Mouse (Mus musculus) lung, postnatal 10 days (tissue): ENCODE measurements around the gene Mmachc.
"Not testable (repeated sequence)": the region's sequence is repeated elsewhere in the genome, so short reads cannot be mapped to it uniquely, and the experiment has no call there.

Experiments
- DNase-seq: peaks from one replicate; pipeline ENCODE4 v3.0.0; 2021

The Mmachc gene

DNA sequence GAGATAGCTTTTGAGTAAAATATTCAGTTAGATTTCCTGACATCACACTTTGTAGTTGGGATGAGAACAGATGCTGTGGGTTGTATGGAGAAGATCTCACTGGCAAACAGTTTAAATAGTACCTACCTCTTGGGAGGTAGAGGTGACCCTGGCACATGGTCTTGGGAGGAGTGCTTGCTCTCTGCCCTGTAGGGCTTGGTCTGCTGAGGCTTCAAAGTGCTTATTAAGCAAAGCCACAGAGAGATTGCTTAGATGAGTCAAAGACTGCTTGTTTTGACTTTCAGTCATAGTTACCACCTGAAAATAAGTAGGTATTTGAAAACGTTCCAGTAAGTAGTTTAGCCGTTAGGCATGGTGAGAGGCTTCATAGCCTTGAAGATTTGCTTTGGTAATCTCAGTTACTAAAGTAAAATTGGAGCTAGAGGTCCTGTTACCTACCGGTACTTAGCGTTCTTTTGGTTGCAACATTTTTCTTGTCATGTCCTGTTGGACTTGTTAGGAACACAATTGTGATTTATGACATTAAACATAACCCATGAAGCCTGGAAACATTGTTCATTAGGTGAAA lies 18.8 kb downstream of the Mmachc start:
- no peak for DNase-seq

DNA sequence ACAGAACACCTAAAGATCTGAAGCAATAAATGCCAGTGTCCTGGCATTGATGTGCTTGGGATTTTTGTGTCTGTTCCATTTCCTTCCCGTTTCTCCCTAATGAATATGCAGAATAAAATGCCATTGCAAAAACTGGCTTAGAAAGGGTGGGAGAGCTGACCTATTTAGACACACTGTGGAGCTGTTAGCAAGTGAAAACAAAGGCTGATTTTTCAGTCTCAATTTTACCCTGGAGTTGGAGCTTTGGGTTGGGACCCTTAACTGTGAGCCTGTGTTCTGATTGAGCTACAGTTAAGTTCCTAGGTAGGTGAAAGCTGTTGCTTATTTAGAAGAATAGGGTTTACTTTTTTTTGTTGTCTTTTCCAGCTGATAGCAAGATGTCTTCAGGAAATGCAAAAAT lies 21.2 kb downstream of the Mmachc start:
- no peak for DNase-seq

DNA sequence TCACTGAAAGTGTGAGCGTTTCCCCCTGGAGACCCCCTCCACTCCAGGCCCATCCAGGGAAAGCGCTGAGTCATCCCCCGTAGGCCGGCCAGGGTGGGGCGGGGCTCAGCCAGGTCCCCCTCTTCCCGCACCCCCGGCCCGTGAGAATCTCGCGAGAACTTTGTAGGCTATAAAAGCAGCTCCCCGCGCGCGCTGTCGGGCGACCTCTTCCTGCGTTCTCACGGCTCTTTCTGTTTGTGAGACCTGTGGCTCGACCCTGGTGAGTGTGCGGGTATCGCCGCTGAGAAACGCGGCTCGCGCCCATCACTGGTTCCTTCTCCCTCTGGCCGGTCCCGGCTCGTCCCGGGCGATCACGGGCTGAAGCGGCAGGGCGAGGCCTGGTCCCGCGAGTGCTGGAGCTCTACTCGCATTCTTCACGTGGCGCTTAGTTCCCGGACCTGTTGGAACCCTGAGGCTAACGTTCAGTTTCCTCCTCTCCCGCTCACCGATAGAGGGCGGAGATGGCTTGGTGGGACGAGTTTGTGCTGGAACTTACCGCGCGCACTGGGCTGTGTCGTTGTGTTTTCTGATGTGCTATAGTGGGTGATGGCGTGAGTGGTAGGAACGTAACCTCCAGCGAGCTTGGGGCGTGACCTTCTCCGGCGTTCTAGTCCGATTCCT lies 22.7 kb downstream of the Mmachc start, which contains the start of gene Prdx1:
Gene Prdx1, plus strand, starts transcription at position 143 of the 660 bp plus-strand sequence.
- peak; percentile 98 for DNase-seq

DNA sequence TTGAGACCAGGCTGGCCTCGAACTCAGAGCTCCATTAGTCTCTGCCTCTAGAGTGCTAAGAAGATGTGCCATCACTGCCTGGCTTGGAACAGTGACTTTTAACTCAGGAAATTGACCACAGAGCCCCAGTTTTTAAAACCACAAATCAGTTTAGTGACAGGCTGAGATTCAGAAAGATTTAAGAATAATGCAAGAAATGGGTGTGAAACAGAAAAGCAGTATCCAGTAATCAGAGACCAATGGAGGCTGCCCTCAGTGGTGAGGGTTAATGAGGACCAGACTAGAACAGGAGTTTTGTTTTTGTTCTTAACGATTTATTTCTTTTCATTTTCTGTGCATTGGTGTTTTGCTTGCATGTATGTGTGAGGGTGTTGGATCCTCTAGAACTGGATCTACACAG lies 23.5 kb downstream of the Mmachc start:
- no peak for DNase-seq

DNA sequence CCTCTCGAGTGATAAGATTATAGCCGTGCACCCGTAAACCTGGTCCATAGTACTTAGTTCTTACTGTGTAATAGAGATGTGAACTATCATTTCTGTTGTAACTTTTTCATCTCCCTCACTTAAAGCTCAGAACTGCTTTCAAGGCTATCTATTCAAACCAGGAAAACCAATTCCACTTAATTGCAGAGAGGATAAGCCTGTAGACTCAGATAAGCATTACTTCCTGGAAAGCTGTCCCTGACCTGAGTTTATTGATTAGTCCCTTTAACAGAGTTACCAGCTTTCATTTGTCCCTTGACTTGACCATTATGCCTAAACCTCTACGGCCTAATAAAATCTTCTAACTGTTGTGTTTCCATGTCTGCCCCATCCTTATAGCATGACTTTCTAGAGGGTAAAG lies 24.2 kb downstream of the Mmachc start:
- DNase-seq: no peak

DNA sequence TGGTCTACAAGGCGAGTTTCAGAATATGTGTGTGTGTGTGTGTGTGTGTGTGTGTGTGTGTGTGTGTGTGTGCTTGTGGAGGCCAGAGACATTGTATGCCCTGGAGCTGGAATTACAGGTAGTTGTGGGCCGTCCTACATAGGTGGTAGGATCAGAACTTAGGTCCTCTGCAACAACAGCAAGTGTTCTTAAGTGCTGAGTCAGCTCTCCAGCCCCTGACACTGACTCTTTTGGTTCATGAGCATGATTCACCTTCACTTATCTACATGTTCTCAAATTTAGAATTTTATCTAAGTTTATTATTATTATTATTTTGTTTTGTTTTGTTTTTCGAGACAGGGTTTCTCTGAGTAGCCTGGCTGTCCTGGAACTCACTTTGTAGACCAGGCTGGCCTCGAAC lies 27.7 kb downstream of the Mmachc start:
- not testable (repeated sequence) for DNase-seq

DNA sequence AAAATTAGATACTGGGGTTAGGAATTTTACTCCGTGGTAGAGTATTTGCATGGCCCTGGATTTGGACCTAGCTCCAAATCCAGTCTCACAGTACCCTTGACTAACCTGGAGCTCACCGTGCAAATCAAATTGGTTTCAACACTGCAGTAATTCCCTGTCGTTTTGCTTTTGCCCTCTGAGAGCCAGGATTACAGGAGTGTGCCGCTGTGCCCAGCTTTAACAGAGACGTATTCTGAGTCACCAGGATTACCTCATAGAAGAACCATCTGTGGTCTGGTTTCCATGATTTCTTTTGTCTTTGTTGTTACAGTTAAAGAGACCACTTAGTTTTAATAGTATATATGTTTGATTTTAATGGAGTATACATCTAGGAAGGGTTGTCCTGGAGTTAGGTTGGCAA lies 29.1 kb downstream of the Mmachc start:
- no peak for DNase-seq

DNA sequence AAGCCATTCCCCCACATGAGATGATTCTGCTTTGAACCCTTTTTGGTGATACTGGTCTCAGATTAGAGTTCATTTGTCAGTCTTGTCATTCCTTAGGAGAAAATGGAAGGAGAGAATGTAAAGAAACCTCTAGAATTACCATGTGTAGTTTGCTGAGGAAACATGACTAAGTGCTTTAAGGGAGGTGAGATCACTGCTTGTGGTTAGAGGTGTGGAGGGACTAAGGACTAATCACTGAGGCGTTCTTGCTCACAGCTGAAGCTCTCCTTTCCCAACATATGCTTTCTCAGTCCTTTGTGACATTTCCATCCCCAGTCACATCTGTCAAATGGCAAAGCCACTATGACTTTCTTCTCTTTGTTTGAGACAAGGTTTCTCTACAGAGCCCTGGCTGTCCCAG lies 30.4 kb downstream of the Mmachc start:
- DNase-seq: no peak

DNA sequence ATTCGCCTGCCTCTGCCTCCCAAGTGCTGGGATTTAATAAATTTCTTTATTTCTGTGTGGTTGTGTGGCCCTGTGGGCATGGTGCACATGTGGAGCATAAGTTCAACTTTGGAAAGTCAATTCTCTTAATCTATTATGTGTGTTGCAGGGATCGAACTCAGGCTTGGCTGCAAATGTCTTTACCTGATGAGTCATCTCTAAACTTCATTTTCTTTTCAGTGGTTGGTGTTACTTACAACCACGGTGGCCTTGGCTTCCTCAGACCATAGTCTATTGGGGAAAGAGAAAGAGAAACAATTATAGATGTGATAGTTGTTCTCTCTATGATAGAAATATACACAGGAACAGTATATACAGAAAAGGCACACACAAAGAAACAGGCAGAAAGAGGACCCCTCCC lies 32.2 kb downstream of the Mmachc start:
- no peak for DNase-seq

DNA sequence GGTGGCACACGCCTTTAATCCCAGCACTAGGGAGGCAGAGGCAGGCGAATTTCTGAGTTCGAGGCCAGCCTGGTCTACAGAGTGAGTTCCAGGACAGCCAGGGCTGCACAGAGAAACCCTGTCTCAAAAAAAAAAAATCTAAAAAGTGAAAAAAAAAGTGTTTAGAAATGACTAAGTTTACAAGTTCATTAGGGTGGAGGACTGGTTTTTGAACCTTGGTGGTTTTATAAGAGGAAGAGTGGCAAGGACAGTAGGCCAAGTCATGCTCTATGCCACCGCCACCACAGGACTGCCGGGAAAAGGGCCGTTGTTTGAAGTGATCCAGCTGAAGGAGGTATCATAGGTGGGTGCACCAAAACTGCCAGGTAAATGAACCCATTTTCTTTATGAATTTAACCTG lies 33.4 kb downstream of the Mmachc start:
- not testable (repeated sequence) for DNase-seq

DNA sequence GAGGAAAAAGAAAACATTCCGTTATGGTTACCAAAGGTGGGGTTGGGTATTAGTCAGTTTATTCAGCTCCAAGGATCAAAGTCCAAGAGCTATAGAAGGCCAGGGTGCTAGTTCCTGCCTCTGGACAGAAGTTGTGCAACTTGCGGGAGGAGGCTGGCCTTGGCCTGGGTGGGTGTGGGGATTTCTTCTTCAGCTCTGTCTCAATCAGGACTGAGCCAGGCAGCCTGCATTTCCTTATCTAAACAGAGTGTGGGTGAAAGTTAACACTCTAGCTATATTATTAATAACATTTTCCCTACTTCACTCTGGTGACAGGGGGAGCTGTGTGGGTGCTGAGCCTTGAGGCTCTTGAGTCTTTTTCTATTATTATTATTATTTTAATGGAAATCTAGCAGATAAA lies 35.4 kb downstream of the Mmachc start:
- peak; percentile 78 for DNase-seq

DNA sequence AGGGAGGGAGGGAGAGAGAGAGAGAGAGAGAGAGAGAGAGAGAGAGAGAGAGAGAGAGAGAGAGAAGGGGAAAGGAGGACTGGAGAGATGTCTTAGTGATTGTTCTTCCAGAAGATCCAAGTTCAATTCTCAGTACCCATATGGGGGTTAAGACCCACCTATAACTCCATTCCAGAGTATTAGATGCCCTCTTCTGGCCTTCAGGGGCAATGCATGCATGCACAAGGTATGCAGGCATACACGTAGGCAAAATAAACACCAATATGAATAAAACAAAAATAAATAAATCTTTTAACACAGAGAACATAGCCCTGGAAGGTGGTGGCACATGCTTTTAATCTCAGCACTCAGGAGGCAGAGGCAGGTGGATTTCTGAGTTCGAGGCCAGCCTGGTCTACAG lies 38.9 kb downstream of the Mmachc start:
- no peak for DNase-seq

DNA sequence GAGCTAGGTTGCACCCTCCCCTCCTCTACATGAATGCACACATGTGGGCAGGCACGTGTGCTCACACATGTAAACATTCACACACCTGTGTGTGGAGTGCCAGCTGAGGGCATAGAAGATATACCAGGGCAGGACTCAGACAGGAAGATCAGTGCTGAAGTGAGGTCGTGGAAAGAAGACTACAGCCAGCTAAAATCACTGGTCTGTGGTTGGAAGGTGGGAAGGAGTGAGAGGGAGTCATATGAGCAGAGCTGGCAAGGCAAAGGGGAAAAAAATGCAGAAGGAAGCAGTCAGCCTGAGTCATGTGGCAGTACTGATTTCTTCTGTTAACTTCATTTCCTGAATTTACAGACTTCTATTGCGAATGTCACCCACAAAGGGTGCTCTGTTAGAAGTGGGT lies 40.1 kb downstream of the Mmachc start:
- DNase-seq: peak; percentile 10

DNA sequence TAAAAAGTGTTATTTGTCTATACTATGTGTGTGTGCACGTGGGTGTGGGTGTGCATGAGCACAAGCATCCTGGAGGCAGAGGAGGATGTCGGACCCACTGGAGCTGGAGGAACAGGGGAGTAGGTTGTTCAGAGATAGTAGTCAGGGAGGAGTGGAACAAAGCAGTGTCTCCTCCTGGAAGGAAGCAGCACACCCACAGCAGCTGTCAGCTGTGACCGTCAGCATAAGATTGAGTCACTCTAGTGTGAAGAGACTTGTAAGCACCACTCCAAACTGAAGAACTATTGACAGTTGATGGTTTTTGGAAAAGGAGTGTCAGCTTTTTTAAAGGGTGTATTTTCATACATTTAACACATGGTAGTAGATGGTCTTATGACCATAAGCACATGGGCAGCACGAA lies 41.6 kb downstream of the Mmachc start:
- DNase-seq: no peak

DNA sequence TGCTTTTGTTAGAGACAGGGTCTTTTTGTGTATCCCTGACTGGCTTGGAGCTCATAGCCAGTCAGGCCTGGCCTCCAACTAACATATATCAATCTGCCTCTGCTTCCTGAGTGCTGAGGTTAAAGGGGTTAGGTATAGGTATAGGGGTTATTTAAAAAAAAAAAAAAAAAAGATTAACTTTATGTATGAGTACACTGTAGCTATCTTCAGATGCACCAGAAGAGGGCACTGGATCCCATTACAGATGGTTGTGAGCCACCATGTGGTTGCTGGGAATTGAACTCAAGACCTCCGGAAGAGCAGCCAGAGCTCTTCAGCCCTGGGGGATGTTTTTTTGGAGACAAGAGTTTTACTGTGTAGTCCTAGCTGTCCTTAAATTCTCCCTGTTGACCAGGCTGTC lies 46.2 kb downstream of the Mmachc start:
- no peak for DNase-seq

DNA sequence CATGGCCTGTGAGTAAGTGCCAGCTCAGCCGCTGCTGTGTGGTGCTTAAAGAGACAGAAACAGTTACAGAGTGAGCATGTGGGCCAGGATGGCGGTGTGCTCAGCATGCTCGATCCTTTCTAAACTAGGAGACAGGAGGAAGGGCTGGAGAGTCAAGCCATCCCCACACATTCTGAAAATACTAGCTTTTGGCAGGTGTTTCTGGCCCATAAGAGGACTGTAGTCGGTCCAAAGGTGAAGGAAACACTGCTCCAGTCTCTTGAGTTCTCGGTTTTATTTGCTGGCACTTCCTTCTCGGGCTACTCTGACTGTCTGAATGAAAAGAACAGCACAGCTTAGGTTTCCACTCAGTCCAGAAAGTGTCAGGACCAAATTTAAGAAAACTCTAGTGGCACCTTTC lies 47.4 kb downstream of the Mmachc start:
- DNase-seq: no peak

DNA sequence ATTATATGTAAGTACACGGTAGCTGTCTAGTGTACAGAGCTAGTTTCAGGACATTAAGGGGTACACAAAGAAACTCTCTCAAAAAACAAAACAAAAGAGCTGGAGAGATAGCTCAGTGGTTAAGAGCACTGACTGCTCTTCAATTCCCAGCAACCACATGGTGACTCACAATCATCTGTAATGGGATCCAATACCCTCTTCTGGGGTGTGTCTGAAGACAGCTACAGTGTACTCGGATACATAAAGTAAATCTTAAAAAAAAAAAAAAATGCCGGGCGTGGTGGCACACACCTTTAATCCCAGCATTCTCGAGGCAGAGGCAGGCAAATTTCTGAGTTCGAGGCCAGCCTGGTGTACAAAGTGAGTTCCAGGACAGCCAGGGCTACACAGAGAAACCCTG lies 48.3 kb downstream of the Mmachc start:
- not testable (repeated sequence) for DNase-seq

DNA sequence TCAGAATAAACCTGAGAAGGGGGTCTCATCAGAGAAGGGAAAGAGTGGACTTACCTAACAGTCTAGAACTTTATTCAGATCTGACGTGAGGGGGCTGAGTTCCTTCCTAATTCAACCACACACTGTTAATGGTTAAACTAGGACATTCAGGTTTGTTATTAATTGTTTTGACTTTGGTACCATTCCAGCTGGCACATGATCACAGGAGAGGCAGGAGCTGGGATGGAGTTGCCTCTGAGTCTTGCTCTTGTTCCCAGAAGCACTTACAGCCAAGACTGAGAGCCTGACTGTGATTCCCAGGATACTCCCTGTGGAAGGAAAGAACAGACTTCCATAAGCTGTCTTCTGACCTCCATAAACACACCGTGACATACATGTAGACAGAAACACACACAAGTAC lies 48.7 kb downstream of the Mmachc start:
- peak; percentile 80 for DNase-seq

DNA sequence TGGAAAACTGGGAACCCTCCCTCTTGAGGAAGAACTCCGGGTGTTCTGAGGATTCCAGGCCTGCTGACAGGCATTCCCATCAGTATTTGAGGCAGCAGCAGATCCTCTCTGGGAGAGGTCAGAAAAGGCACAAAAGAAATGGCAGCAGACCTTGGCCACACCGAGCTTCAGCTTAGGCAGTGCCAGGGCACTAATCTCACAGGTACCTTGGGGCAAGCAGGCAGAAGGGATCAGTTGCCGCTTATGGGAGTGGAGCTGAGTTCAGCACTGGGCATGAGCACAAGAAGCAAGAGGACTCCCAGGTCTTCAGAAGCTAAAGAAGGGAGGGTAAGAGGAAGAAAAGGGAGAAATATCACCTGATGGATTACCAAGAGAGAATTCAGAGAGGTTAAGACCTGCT lies 50.2 kb downstream of the Mmachc start:
- no peak for DNase-seq

DNA sequence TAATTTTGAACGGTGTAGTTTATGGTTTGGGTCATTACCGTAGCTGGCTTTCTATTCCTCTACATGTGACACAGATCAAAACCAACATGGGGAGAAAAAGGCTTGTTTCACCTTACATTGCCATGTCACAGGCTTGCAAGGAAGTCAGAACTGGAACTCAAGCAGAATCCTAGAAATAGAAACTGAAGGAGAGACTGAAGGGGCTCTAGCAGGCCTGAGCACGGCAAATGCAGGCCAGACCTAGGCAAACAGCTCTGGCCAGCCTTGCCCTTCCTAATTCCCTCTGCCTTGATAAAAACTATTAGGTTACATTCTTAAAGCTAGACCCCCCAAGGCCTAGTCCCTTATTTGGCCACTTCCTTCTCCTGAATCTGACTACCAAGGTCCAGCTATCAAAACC lies 52.5 kb downstream of the Mmachc start:
- no peak for DNase-seq

DNA sequence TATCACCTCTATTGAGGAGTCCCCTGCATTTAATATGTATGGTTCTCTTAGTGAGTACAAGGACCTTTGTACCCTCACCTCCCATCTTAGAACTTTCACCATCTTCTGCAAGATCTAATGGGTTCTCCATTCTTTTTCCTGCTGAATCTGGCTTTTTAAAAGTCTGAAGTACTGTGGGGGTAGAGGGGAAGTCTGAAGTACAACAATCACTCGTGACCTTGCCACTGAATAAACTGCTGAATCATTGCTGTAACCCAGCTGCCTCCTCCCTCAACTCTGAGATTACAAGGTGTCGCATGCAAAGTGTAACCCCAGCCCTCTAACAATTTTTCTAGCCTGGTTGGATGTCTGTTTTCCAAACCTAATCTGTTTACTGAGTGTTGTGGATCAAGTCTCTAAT lies 53.1 kb downstream of the Mmachc start:
- DNase-seq: no peak

DNA sequence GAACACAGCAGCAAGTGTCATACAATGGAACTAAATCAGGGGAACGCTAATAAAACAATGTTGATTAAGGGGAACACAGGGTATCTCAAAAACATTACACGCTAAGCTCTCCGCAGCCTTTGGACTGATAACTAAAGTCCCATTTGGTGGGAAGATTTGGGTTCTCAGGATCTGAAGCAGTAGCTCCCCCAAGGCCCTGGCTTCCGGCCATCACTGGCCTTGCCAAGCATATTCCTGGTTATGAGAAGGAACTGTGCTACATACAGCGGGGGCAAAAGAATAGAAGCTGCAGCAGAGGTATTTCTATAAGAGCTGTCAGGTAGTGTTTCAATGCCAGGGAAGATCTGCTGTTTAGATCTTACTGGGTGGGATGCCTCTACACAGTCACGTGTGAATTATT lies 55.0 kb downstream of the Mmachc start:
- no peak for DNase-seq
